9 mouse cellular contexts compared by ENCODE assay signal in genomic region chr10:70119851-70120370, GRCm38 (mm10). TPM values are rescaled to one million over a fixed set of nuclear protein-coding genes. Genes with fewer than 3 reads are reported as not detected.
A peak's percentile ranks its signal among the peaks of the same experiment; 100 is the strongest.
DNase-seq lines count a peak whose midpoint lies in the region; ATAC-seq and TF ChIP-seq lines count a peak whose summit lies in the region.
"Had no signal": no experiment of that assay in that cellular context is flagged by ENCODE, and none has a peak within 500 bp of the region (broad histone marks: within the 10 kb centered on the region; RNA-seq: fewer than 3 reads in every experiment).

No protein-coding gene starts in this region.

- H3K4me3 ChIP-seq in midbrain, embryonic 10.5 days, result peak overlapping the region; percentile 14; the same call in 1 of the 2 replicates
- H3K4me3 ChIP-seq in midbrain, postnatal 0 days (ENCODE audit: low read depth, low read length), result no peak overlapping the region
- no peak overlapping the region for H3K4me3 ChIP-seq in intestine, embryonic 16.5 days (ENCODE audit: low read length)
- H3K4me3 ChIP-seq in stomach, embryonic 16.5 days (replicated peaks; ENCODE audit: low read length), result no peak overlapping the region

- no peaks in the 10 kb centered on the region for H3K27me3 ChIP-seq in midbrain, embryonic 10.5 days (ENCODE audit: low read depth, poor library complexity, severe bottlenecking)
- H3K27me3 ChIP-seq in midbrain, postnatal 0 days (ENCODE audit: insufficient read depth, low read length), result no peaks in the 10 kb centered on the region
- no peaks in the 10 kb centered on the region for H3K27me3 ChIP-seq in intestine, embryonic 16.5 days (replicated peaks; ENCODE audit: control insufficient read depth, insufficient read depth, low read length)
- no peaks in the 10 kb centered on the region for H3K27me3 ChIP-seq in stomach, embryonic 16.5 days (ENCODE audit: control insufficient read depth, insufficient read depth, low read length)

- H3K36me3 ChIP-seq in midbrain, embryonic 10.5 days, result peaks cover 9% of the 10 kb centered on the region
- H3K36me3 ChIP-seq in midbrain, postnatal 0 days (ENCODE audit: insufficient read depth, low read length), result no peaks in the 10 kb centered on the region
- no peaks in the 10 kb centered on the region for H3K36me3 ChIP-seq in intestine, embryonic 16.5 days (ENCODE audit: control insufficient read depth, insufficient read depth, low read length)
- H3K36me3 ChIP-seq in stomach, embryonic 16.5 days (ENCODE audit: control insufficient read depth, insufficient read depth, low read length), result no peaks in the 10 kb centered on the region

- peak; percentile 38 for DNase-seq in adrenal gland, adult 2 months
- DNase-seq in adrenal gland, adult 18-20 months (ENCODE audit: low spot score in 2 of 2), result no peak
- DNase-seq in midbrain, embryonic 10.5 days (ENCODE audit: low spot score), result peak; percentile 36
- DNase-seq in midbrain, postnatal 0 days (ENCODE audit: low spot score), result no peak
- DNase-seq in ovary, postnatal 10 days (ENCODE audit: low spot score), result no peak
- DNase-seq: right cerebral cortex, postnatal 4 days had no signal

- no peak overlapping the region for H3K4me2 ChIP-seq in midbrain, postnatal 0 days (ENCODE audit: low read depth, low read length, poor library complexity, severe bottlenecking)
- no peak overlapping the region for H3K4me2 ChIP-seq in intestine, embryonic 16.5 days (ENCODE audit: low read depth, low read length)
- H3K4me2 ChIP-seq in stomach, embryonic 16.5 days (ENCODE audit: low read depth, low read length), result no peak overlapping the region

- H3K27ac ChIP-seq in midbrain, embryonic 10.5 days (replicated peaks), result peak overlapping the region; percentile 85
- H3K27ac ChIP-seq in midbrain, postnatal 0 days (ENCODE audit: low read depth, low read length), result no peak overlapping the region
- H3K27ac ChIP-seq in intestine, embryonic 16.5 days (ENCODE audit: low read length), result no peak overlapping the region; the same call in 1 of the 2 replicates
- peak overlapping the region; percentile 18 for H3K27ac ChIP-seq in stomach, embryonic 16.5 days (ENCODE audit: low read length)

- no peak for TF ChIP-seq CTCF in midbrain, postnatal 0 days (IDR thresholded peaks at IDR 0.05)

- 49% methylated on average over 9 of the region's 9 CpGs for WGBS in midbrain, embryonic 10.5 days
- WGBS in midbrain, postnatal 0 days, result 33% methylated on average over 9 of the region's 9 CpGs
- WGBS in intestine, embryonic 16.5 days, result 41% methylated on average over 9 of the region's 9 CpGs
- 46% methylated on average over 9 of the region's 9 CpGs for WGBS in stomach, embryonic 16.5 days

- peaks cover 49% of the 10 kb centered on the region for H3K4me1 ChIP-seq in midbrain, embryonic 10.5 days
- peaks cover 7% of the 10 kb centered on the region; the same call in 1 of the 2 replicates for H3K4me1 ChIP-seq in midbrain, postnatal 0 days (ENCODE audit: insufficient read depth, low read length)
- H3K4me1 ChIP-seq in intestine, embryonic 16.5 days (ENCODE audit: control insufficient read depth, insufficient read depth, low read length), result peaks cover 35% of the 10 kb centered on the region
- H3K4me1 ChIP-seq in stomach, embryonic 16.5 days (ENCODE audit: control insufficient read depth, insufficient read depth, low read length), result peaks cover 34% of the 10 kb centered on the region

- ATAC-seq in midbrain, postnatal 0 days (ENCODE audit: low FRiP score), result no peak
- ATAC-seq in intestine, embryonic 16.5 days, result peak; percentile 61
- ATAC-seq in stomach, embryonic 16.5 days (ENCODE audit: insufficient read depth, low FRiP score), result peak; percentile 52; the same call in 1 of the 2 replicates
- no peak for ATAC-seq in inflammation-experienced regulatory T-cells, adult 6 months

- H3K9ac ChIP-seq in midbrain, postnatal 0 days (replicated peaks; ENCODE audit: low read length, poor library complexity, severe bottlenecking), result no peak overlapping the region
- no peak overlapping the region for H3K9ac ChIP-seq in intestine, embryonic 16.5 days (ENCODE audit: low read depth, low read length)
- H3K9ac ChIP-seq in stomach, embryonic 16.5 days (ENCODE audit: low read length), result 0 out of 2 replicates have a peak overlapping the region, but pooled peaks have one; percentile 48

- no peaks in the 10 kb centered on the region for H3K9me3 ChIP-seq in midbrain, embryonic 10.5 days (replicated peaks)
- no peaks in the 10 kb centered on the region for H3K9me3 ChIP-seq in midbrain, postnatal 0 days (ENCODE audit: low read length)
- no peaks in the 10 kb centered on the region for H3K9me3 ChIP-seq in intestine, embryonic 16.5 days (ENCODE audit: control insufficient read depth, low read length)
- H3K9me3 ChIP-seq in stomach, embryonic 16.5 days (replicated peaks; ENCODE audit: control insufficient read depth, low read length), result no peaks in the 10 kb centered on the region

RNA-seq across cellular contexts. Expression of gene Ccdc6, which starts 23.0 kb away (rescaled TPM):
- total RNA-seq in adrenal gland, adult 2 months (2021), result 10 to 100 TPM; 42.0 to 94.0 TPM
- 19.7 and 22.0 TPM in 2 replicates for polyA plus RNA-seq in adrenal gland, adult 2 months (2012; rRNA removed)
- total RNA-seq in adrenal gland, adult 18-20 months (2021), result 10 to 100 TPM; 84.9 to 85.0 TPM
- polyA plus RNA-seq in midbrain, embryonic 10.5 days (2016; fragmentation: Nextera tagmentation; extraction: Ambion mirVana), result 19.8 and 21.3 TPM in 2 replicates
- total RNA-seq in midbrain, postnatal 0 days (2014; rRNA removed), result 43.7 and 45.5 TPM in 2 replicates
- polyA plus RNA-seq in midbrain, postnatal 0 days (2015; fragmentation: Nextera tagmentation; extraction: Ambion mirVana), result 26.6 and 28.0 TPM in 2 replicates
- 11.7 and 13.0 TPM in 2 replicates for polyA plus RNA-seq in intestine, embryonic 16.5 days (2015; fragmentation: Nextera tagmentation; extraction: Ambion mirVana)
- polyA plus RNA-seq in stomach, embryonic 16.5 days (2015; fragmentation: Nextera tagmentation; extraction: Ambion mirVana), result 13.1 and 13.8 TPM in 2 replicates
- 10 to 100 TPM; 25.6 to 31.5 (median 27.3) TPM for polyA plus RNA-seq in inflammation-experienced regulatory T-cells, adult 6 months (2017; shearing (Covaris generic))

Comparison
In these comparisons a context has a peak if more than half of its experiments do, and no peak if none do; other contexts are left out.
1. DNase-seq: peak in adrenal gland, adult 2 months (single experiment) and midbrain, embryonic 10.5 days (single experiment); none in adrenal gland, adult 18-20 months (0 of 2), midbrain, postnatal 0 days (single experiment) and ovary, postnatal 10 days (single experiment).
2. H3K27ac ChIP-seq: peak in midbrain, embryonic 10.5 days (single experiment) and stomach, embryonic 16.5 days (single experiment); none in midbrain, postnatal 0 days (single experiment) and intestine, embryonic 16.5 days (single experiment).
3. ATAC-seq: peak in intestine, embryonic 16.5 days (single experiment) and stomach, embryonic 16.5 days (single experiment); none in midbrain, postnatal 0 days (single experiment) and inflammation-experienced regulatory T-cells, adult 6 months (single experiment).